Mouse (Mus musculus) C2C12 (cell line): Measurements from ENCODE around the gene Gpank1. TPM values are rescaled to one million over a fixed set of nuclear protein-coding genes. Genes with fewer than 3 reads are reported as not detected.

Source experiments
- H3K27me3 ChIP-seq: one replicate; pipeline ENCODE4 v1.6.1; 2011; ENCODE audit not compliant: control insufficient read depth, insufficient read depth, insufficient read length
- H3K36me3 ChIP-seq: one replicate; pipeline ENCODE4 v1.6.1; 2011; ENCODE audit not compliant: control insufficient read depth, insufficient read depth
- H3K4me3 ChIP-seq: one replicate; pipeline ENCODE4 v1.5.1; 2011; ENCODE audit warnings: mild to moderate bottlenecking, control low read depth; ENCODE audit not compliant: poor library complexity, insufficient read depth, severe bottlenecking
- H3K79me2 ChIP-seq: one replicate; pipeline ENCODE4 v1.6.1; 2011; ENCODE audit not compliant: control insufficient read depth, insufficient read depth
- H3K79me3 ChIP-seq: one replicate; pipeline ENCODE4 v1.6.1; 2011; ENCODE audit warnings: low read depth, control low read depth
- H3ac ChIP-seq: one replicate; pipeline ENCODE3; 2011; ENCODE audit warnings: low read depth; ENCODE audit not compliant: control insufficient read depth, insufficient read length
- CEBPB ChIP-seq: IDR thresholded peaks from one replicate; pipeline ENCODE4 v1.6.1; 2011; ENCODE audit warnings: low read depth, mild to moderate bottlenecking, control low read depth, moderate library complexity
- CTCF ChIP-seq: IDR thresholded peaks from one replicate; pipeline ENCODE4 v1.5.1; 2011; ENCODE audit not compliant: control insufficient read depth, insufficient read depth, insufficient read length
- FOSL1 ChIP-seq: IDR thresholded peaks from one replicate; pipeline ENCODE4 v1.8.0; 2011; ENCODE audit warnings: mild to moderate bottlenecking, low read length; ENCODE audit not compliant: poor library complexity, insufficient read depth, severe bottlenecking
- MAX ChIP-seq: IDR thresholded peaks from one replicate; pipeline ENCODE4 v1.6.1; 2011; ENCODE audit warnings: mild to moderate bottlenecking, control low read depth
- MYOD1 ChIP-seq: IDR thresholded peaks from one replicate; pipeline ENCODE4 v1.6.1; 2011; ENCODE audit warnings: low read depth; ENCODE audit not compliant: control insufficient read depth, insufficient read length
- MYOG ChIP-seq: IDR thresholded peaks from one replicate; pipeline ENCODE4 v1.6.1; 2011; ENCODE audit not compliant: control insufficient read depth, insufficient read length; ENCODE audit errors: extremely low read depth
- USF1 ChIP-seq: IDR thresholded peaks from one replicate; pipeline ENCODE4 v1.6.1; 2011; ENCODE audit warnings: low read depth, mild to moderate bottlenecking, control low read depth, moderate library complexity
- polyA plus RNA-seq: library from polyadenylated mRNA; unstranded; fragments of >200 nt; fragmentation: generic; extraction: Trizol; gene quantifications from one replicate; pipeline ENCODE4 v1.2.1, GENCODE M21; 2012; ENCODE audit warnings: missing spikeins

Gene Gpank1
- polyA plus RNA-seq, 1 experiment, result 25.8 TPM

DNA sequence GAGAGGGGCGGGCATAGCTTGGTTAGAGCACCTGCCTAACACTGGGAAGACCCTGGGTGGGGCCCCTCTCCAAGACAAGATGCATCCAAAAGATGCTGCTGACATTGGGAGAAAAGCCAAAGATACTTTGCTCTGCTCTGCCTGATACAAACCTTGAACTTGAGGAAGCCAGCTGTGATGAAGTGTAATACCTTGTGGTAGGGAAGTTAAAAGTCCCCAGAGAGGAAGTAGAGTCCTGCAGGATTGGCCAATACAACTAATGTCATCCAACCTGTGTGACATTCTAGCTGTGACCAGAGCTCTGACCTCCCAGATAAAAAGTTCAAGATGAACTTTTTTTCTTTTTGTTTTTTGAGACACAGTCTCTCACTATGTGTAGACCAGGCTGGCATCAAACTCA is 3.8 kb downstream of the Gpank1 start:
- Histone ChIP-seq H3ac (no peak overlapping the region), H3K79me2 (peaks cover 61% of the 10 kb centered on the region), H3K79me3 (peaks cover 45% of the 10 kb centered on the region), H3K27me3 (no peaks in the 10 kb centered on the region), H3K36me3 (peaks cover 13% of the 10 kb centered on the region), H3K4me3 (no peak overlapping the region)
- no peak for TF ChIP-seq CEBPB
- TF ChIP-seq MYOG, result no peak
- TF ChIP-seq MAX, result no peak
- TF ChIP-seq MYOD1, result no peak
- no peak for TF ChIP-seq CTCF
- TF ChIP-seq USF1, result no peak
- TF ChIP-seq FOSL1, result no peak

DNA sequence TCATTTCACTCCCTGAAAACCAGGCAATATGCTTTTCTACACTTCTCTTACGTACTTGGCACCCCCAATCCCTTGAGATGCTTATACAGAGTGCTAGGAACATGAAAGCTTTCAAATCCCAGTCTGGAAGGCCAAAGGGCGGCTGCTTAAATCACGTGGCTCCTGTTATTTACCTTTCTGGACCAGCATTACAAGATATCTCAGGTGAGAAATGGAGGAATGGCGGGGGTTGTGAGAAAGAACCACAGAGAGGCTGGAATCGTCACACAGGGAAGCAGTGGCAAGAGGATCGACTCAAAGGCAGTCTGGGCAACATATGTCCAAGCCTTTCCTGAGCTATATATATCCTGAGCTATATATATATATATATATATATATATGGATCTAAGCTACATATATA is 4.3 kb downstream of the Gpank1 start:
- Histone ChIP-seq H3K4me3 (peak overlapping the region; percentile 53), H3K79me2 (peaks cover 56% of the 10 kb centered on the region)
- TF ChIP-seq CEBPB (no peak), MYOG (no peak), MAX (no peak), MYOD1 (no peak), CTCF (no peak)

DNA sequence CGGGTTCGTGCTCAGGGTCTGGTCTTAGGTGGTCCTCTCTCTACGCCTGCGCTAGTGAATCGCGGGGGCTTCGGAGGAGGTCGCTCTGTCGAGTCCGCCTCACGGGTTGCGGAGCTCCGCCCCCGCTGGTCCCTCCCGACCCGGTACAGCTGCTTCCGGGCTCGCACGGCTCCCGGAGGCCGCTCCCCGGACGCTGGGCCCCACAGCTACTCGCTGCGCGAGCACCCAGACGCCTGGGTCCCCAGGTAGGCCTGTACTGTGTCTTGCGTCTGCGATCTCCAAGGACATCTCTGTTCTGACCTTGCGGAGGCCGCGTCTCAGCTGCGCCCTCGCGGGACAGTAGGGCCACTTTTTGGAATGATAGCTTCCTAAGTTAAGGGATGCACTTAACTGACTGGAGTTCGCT is 5.0 kb downstream of the Gpank1 start, which contains the start of gene D17H6S53E:
TSS of gene D17H6S53E (plus strand) at position 168 of the 406 bp plus-strand sequence.
- TF ChIP-seq MAX (no peak), USF1 (no peak), MYOG (no peak)
- H3K36me3 ChIP-seq, result peaks cover 12% of the 10 kb centered on the region

More for the DNA sequence above, 4.3 kb downstream of the Gpank1 start:
- Histone ChIP-seq H3K79me3 (peaks cover 40% of the 10 kb centered on the region), H3K36me3 (peaks cover 12% of the 10 kb centered on the region), H3K27me3 (no peaks in the 10 kb centered on the region), H3ac (no peak overlapping the region)

DNA sequence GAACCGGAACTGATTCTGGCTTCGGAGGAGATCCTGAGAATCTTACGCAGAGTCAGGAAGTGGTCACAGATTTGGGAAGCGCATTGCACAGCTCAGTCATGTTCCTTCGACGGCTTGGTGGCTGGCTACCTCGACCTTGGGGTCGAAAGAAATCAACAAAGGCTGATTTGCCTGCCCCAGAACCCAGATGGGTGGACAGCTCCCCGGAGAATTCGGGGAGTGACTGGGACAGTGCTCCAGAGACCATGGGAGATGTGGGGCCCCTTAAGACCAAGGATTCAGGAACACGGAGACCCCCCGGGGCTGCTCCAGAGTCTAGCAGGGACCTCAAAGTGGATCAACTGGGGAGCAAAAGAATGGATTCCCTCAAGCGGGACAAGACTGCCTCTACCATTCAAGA is 5.8 kb downstream of the Gpank1 start:
- Histone ChIP-seq H3ac (peak overlapping the region; percentile 91), H3K79me3 (peaks cover 31% of the 10 kb centered on the region), H3K36me3 (peaks cover 12% of the 10 kb centered on the region), H3K27me3 (no peaks in the 10 kb centered on the region), H3K4me3 (peak overlapping the region; percentile 53), H3K79me2 (peaks cover 45% of the 10 kb centered on the region)
- no peak for TF ChIP-seq CTCF
- no peak for TF ChIP-seq CEBPB
- no peak for TF ChIP-seq MAX
- TF ChIP-seq MYOG, result no peak
- no peak for TF ChIP-seq MYOD1
- TF ChIP-seq FOSL1, result no peak
- TF ChIP-seq USF1, result no peak

More for the DNA sequence above, 5.0 kb downstream of the Gpank1 start, which contains the start of gene D17H6S53E:
- Histone ChIP-seq H3K79me3 (peaks cover 36% of the 10 kb centered on the region), H3K4me3 (peak within 1 kb of the TSS; percentile 53), H3K79me2 (peaks cover 51% of the 10 kb centered on the region), H3ac (peak within 1 kb of the TSS; percentile 91), H3K27me3 (no peaks in the 10 kb centered on the region)

DNA sequence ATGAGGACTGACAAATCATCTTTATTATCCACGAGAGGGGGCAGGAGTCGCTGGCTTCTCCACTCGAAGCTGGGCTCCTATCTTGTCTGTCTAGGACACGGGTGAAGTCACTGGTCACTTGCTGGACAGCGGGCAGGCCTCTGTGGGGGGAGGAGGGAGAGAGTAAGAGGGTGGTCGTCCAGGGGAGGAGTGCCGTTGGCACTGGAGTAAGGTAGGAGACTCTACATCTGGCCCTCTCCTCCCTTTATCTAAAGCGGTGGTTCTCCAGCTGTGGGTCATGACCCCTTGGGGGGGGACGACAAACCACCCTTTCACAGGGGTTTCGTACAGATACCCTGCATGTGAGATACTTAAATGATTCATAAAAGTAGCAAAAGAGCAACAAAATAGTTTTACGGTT is 7.7 kb downstream of the Gpank1 start:
- H3K4me3 ChIP-seq, result no peak overlapping the region
- H3K79me2 ChIP-seq, result peaks cover 34% of the 10 kb centered on the region
- peaks cover 6% of the 10 kb centered on the region for H3K36me3 ChIP-seq
- H3ac ChIP-seq, result no peak overlapping the region
- H3K79me3 ChIP-seq, result peaks cover 21% of the 10 kb centered on the region
- H3K27me3 ChIP-seq, result no peaks in the 10 kb centered on the region
- TF ChIP-seq MAX (no peak), MYOD1 (no peak), FOSL1 (no peak), CTCF (no peak), MYOG (no peak), USF1 (no peak), CEBPB (no peak)

DNA sequence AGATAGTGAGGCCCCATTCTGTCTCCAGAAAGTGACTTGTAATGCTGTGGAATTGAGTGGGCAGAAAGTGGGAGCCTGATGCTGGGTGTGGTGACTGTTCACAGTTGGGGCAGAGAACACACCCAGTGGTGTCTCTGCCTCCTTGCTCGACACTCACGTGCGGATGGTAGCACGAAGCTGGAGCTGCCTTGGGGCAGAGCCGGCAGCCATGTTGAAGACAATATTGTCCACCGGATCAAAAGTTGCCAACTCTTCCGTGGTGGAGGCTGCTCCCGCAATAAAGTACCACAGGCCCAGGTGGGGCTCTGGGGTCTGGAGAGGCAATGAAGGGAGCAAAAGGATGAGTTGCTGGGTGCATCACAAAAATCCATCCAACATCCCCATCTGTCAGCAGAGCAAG is 9.8 kb downstream of the Gpank1 start:
- H3K27me3 ChIP-seq, result no peaks in the 10 kb centered on the region
- H3K4me3 ChIP-seq, result no peak overlapping the region
- H3K79me3 ChIP-seq, result peaks cover 23% of the 10 kb centered on the region
- peaks cover 5% of the 10 kb centered on the region for H3K36me3 ChIP-seq
- H3K79me2 ChIP-seq, result peaks cover 40% of the 10 kb centered on the region
- H3ac ChIP-seq, result no peak overlapping the region
- TF ChIP-seq CEBPB, result no peak
- no peak for TF ChIP-seq MYOG
- TF ChIP-seq MAX, result no peak
- TF ChIP-seq USF1, result no peak
- no peak for TF ChIP-seq CTCF
- no peak for TF ChIP-seq FOSL1
- no peak for TF ChIP-seq MYOD1
